Mouse (Mus musculus) adipocyte (in vitro differentiated cells): ENCODE results near the gene Sppl3.

Experiments
- DNase-seq: peaks from one replicate; pipeline ENCODE4 v3.0.0-alpha.2; 2016; ENCODE audit warnings: low spot score

The Sppl3 gene

GRCm38 (mm10) chr5:115010577-115011216 lies at the start of gene Sppl3:
Gene Sppl3, plus strand, starts transcription at chr5:115011137.
- DNase-seq, result peak; percentile 89

- DNase-seq, result no peak
These were observed 49.2 kb upstream of the Sppl3 start for GRCm38 (mm10) chr5:114961590-114962360.

- DNase-seq, result no peak
These were observed 46.5 kb upstream of the Sppl3 start for GRCm38 (mm10) chr5:114964315-114964966.

- DNase-seq, result no peak
These were observed 45.7 kb upstream of the Sppl3 start for GRCm38 (mm10) chr5:114964967-114965898.

- no peak for DNase-seq
These were observed 43.2 kb upstream of the Sppl3 start for GRCm38 (mm10) chr5:114967523-114968268.

GRCm38 (mm10) chr5:114968651-114969050 lies 42.3 kb upstream of the Sppl3 start:
- no peak for DNase-seq

- DNase-seq, result no peak
These were observed 41.9 kb upstream of the Sppl3 start for GRCm38 (mm10) chr5:114969064-114969463.

GRCm38 (mm10) chr5:114969609-114970215 lies 41.2 kb upstream of the Sppl3 start:
- DNase-seq, result no peak

- no peak for DNase-seq
These were observed 40.1 kb upstream of the Sppl3 start, which contains the start of gene Hnf1a for GRCm38 (mm10) chr5:114970824-114971227. Gene Hnf1a, minus strand, starts transcription at chr5:114971094.

GRCm38 (mm10) chr5:114972201-114972600 lies 38.7 kb upstream of the Sppl3 start:
- no peak for DNase-seq

GRCm38 (mm10) chr5:114973131-114973530 lies 37.8 kb upstream of the Sppl3 start:
- no peak for DNase-seq

- no peak for DNase-seq
These were observed 34.0 kb upstream of the Sppl3 start for GRCm38 (mm10) chr5:114976935-114977334.

- DNase-seq, result peak; percentile 50
These were observed 32.5 kb upstream of the Sppl3 start for GRCm38 (mm10) chr5:114978473-114978872.

- DNase-seq, result peak; percentile 68
These were observed 32.1 kb upstream of the Sppl3 start for GRCm38 (mm10) chr5:114978888-114979249.

- DNase-seq, result peak; percentile 82
These were observed 31.5 kb upstream of the Sppl3 start for GRCm38 (mm10) chr5:114979250-114980121.

- no peak for DNase-seq
These were observed 30.7 kb upstream of the Sppl3 start for GRCm38 (mm10) chr5:114980122-114980748.

GRCm38 (mm10) chr5:114982001-114982400 lies 28.9 kb upstream of the Sppl3 start:
- DNase-seq, result no peak

GRCm38 (mm10) chr5:114985074-114985473 lies 25.9 kb upstream of the Sppl3 start:
- DNase-seq, result no peak

GRCm38 (mm10) chr5:114996447-114996846 lies 14.5 kb upstream of the Sppl3 start:
- no peak for DNase-seq
